Mouse (Mus musculus): ENCODE results near the gene Gm11084.

GRCm38 (mm10) chr2:73019371-73020146, 33.0 kb upstream of the Gm11084 start:
- TF ChIP-seq POLR2A (IDR thresholded peaks at IDR 0.05; ENCODE audit: low read depth, low read length) (no peak), CTCF (IDR thresholded peaks at IDR 0.05; ENCODE audit: borderline replicate concordance, insufficient read depth, low read length) (no peak)

Data from embryonic fibroblast, embryonic 13.5 days (primary cell).